Mouse (Mus musculus) left cerebral cortex, adult 11 months (tissue): ENCODE results near the gene Slc11a1.
"Not testable (repeated sequence)": the region's sequence is repeated elsewhere in the genome, so short reads cannot be mapped to it uniquely, and the experiment has no call there.

ENCODE experiments used
- DNase-seq: peaks from one replicate; pipeline ENCODE4 v3.0.0; 2022; ENCODE audit warnings: low spot score

Slc11a1 gene

GRCm38 (mm10) chr1:74387386-74387988, 12.5 kb downstream of the Slc11a1 start:
- no peak for DNase-seq

- DNase-seq = no peak
Measured at GRCm38 (mm10) chr1:74388398-74388920, 13.5 kb downstream of the Slc11a1 start.

GRCm38 (mm10) chr1:74389831-74390286, 14.9 kb downstream of the Slc11a1 start:
- no peak for DNase-seq

DNA sequence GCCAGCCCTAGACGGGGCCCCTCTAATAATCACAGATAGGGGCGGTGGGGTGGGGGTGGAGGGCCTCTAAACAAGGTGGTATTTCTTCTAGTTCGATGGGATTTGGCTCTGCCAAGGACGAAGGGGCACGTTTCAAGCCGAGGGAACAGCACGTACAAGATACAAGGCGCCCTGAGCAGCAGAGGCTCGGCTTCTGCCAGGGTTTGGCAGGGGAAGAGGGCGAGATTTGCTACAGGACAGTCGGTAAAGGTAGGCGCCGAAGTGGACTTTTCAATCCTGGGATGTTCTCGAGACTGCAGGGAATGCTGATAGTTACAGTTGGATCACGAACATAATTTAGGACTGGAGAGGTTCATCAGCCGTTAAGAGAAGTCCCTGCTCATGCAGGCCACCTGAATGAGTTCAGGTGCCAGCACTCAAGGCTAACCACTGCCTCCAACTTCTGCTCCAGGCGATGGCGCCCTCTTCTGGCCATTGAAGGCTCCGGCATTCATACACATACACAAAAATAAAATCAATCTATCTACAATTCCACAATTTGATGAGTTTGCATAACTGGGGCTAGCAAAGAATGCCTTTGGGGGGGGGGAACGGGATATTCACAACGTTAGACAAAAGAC, 15.4 kb downstream of the Slc11a1 start:
- DNase-seq = no peak

DNA sequence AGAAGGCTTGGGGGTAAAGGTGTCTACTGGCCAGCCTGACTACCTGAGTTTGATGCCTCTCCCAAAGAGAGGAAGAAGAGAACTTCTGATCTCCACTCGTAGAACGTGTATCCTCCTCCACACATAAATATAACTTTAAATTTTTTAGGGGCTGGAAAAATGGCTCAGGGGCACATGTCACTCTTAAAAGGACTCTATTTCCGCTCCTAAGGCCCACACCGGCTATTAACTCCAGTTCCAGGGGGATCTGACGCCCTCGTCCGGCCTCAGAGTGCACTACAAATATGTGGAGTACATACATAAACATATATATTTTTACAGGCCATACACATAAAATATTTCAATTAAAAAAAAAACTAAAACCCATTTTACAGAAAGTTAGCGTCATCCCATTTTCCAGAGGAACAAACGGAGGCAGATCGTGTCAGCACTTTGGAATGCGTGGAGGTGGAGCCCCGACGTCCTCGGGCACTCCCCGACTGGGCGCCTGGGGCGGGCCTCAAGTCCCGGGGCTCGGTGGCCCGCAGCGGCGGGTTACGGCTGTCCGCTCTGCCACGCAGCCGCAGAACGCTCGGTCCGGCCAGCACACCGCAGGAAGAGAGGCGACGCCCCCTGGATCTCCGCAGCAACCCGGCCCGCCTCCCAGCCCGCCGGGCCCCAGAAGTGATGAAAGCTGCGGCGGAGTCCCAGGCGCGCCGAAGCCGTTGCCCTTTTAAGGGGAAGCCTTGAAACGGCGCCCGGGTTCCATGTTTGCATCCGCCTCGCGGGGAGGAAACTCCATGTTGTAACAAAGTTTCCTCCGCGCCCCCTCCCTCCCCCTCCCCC, 16.1 kb downstream of the Slc11a1 start, which contains the start of gene Ctdsp1:
Ctdsp1 (plus strand) TSS at position 586 of the 825 bp plus-strand sequence.
- peak; percentile 91 for DNase-seq

- no peak for DNase-seq
Measured at GRCm38 (mm10) chr1:74391844-74392441, 16.9 kb downstream of the Slc11a1 start.

DNA sequence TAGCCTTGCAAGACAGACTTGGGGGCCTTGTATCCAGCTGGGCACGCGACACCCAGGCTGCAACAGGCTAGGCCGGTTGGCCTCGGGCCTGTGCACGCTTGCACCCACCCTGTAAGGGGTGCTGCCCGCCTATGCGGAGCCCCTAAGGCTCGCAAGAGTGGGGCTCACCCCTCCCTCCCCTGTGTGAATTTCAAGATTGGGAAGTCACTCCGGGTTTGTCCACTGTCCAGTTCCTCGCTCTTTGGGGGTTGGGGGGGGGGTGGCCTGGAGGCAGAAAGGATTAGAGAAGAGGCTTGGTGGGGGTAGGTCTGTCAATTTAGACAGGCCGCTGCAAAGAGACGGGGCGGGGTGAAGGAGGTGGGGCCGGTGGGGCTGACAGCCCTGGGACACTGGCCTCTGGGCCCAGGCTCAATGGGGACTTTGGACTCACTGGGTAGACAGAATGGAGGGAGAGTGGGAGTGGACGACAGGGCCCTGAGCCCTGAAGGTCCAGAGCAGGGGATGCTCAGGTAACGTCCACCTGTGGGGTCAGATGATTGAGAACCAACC, 17.5 kb downstream of the Slc11a1 start:
- DNase-seq = no peak

GRCm38 (mm10) chr1:74393010-74393409, 18.0 kb downstream of the Slc11a1 start:
- no peak for DNase-seq

DNA sequence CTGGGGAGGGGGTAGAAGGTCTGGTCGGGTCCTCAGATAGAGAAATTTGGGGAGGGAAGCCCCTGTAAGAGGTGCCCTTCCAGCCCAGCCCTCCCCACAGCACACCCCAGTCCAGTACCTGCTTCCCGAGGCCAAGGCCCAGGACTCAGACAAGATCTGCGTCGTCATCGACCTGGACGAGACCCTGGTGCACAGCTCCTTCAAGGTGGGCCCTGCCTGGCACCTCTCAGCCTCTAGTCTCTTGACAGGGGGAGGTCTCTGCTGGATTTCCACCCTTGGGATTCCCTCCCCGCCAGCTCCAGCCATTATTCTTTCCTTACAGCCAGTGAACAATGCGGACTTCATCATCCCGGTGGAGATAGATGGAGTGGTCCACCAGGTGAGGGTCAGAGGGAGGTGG, 18.7 kb downstream of the Slc11a1 start:
- no peak for DNase-seq

GRCm38 (mm10) chr1:74394311-74394710, 19.3 kb downstream of the Slc11a1 start:
- DNase-seq = no peak

DNA sequence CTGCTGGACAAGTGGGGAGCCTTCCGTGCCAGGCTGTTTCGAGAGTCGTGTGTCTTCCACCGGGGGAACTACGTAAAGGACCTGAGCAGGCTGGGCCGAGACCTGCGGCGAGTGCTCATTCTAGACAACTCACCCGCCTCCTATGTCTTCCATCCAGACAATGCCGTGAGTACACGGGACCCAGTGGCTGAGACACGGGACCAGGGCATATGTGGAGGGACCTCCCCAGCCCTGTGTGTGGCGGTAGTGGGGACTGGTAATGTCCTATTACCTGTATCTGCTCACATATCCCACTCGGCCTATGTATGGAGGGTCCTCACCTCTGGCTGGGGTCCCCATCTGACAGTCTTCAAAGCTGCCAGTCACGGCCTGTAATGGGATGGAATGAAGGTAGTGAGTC, 19.9 kb downstream of the Slc11a1 start:
- DNase-seq = no peak

DNA sequence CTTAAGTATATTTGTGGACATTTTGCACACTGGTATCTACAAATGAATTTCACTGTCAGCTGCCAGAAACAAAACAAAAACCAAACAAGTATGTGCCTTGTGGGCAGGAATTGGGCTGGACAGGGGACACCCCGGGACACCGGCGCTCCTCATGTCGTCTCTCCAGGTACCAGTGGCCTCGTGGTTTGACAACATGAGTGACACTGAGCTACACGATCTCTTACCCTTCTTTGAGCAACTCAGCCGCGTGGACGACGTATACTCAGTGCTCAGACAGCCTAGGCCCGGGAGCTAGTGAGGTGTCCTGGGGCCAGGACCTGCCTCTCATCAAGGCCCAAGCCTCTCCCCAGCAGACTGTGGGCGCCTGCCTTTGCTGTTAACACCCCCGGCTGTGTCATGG, 20.3 kb downstream of the Slc11a1 start:
- DNase-seq = no peak

DNA sequence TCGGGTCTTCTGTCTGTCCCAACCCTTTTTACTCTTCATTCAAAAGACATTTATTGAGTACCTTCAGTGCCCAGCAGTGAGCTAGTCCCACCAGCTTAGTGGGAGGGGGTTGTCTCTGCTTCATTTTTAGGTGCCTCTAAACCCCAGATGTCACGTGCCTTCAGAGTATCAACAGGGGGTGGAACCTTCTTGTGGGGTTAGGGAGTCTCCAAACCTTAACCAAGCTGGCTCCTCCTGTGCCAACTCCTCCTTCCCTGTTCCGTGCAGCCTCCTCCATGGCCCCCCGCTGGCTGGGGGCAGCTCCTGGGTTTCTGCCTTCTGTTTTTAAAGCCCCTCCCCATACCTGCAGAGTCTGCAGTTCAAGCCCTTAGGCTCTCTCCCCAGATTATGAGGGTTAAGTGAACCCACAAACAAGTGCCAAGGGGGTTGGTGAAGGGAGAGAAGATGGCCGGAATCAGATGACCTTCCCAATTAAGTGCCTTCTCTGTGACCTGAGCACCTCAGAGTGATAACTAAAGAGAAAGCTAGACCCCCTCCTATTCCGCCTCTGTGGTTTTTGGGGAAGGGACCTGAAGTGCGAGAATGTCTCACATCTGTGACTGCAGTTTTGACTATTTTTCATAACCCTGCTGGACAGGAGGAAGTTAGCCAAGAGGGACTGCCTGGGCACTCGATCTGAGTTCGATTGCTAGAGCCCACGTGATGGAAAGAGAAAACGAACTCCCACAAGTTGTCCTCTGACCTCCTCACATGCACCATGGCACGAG, 21.6 kb downstream of the Slc11a1 start:
- not testable (repeated sequence) for DNase-seq

GRCm38 (mm10) chr1:74397268-74397918, 22.4 kb downstream of the Slc11a1 start:
- peak; percentile 88 for DNase-seq

GRCm38 (mm10) chr1:74397919-74398451, 23.0 kb downstream of the Slc11a1 start:
- no peak for DNase-seq

DNA sequence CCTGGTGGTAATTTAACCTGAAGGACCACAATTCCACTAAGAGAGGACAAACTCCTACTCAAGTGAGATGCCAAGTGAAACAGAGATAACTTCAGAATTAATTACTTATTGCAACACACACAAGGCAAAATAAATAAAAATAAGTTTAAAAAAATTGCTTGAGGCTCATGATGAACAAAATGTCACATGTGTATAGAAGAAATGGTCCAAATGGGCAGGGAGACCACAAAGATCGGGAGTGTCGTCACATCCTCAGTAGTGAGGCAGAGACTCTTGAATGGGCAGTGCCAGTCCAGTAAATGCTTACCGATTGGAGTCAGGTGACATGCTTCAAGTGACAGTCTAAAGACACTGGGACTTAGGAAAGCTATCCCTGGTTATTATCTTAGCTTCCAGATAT, 25.5 kb downstream of the Slc11a1 start:
- DNase-seq = no peak

DNA sequence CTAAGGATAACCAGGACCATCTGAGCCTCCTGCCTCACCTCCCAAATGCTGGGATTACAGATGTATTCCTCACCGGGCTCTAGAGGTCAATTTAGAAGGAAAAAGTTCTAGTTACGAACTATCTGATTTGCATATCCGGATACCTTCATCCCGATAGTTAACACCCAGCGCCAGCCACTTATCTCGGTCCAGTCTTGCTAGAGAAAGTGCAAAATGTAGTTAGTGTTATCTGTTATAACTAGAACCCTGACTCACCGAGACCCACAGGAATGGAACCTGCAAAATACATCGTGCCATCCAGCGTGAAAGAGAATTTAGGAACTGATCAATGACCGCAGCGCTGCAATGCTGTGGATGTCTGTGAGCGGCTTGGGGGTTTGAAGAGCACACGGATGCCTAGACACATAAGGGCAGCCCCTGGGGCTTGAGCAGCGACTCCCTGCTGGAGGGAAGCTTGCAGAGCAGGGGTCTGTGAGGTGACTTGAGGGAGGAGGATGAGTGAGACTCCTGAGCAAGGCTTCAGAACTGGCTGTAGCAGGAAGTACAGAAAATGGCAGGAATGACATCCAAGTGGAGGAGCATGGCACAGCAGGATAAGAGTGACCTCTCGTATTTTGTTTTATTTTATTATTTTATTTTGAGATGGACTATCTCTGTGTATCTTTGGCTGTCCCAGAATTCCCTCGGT, 26.2 kb downstream of the Slc11a1 start:
- no peak for DNase-seq

- no peak for DNase-seq
Measured at GRCm38 (mm10) chr1:74404206-74404605, 29.2 kb downstream of the Slc11a1 start.

DNA sequence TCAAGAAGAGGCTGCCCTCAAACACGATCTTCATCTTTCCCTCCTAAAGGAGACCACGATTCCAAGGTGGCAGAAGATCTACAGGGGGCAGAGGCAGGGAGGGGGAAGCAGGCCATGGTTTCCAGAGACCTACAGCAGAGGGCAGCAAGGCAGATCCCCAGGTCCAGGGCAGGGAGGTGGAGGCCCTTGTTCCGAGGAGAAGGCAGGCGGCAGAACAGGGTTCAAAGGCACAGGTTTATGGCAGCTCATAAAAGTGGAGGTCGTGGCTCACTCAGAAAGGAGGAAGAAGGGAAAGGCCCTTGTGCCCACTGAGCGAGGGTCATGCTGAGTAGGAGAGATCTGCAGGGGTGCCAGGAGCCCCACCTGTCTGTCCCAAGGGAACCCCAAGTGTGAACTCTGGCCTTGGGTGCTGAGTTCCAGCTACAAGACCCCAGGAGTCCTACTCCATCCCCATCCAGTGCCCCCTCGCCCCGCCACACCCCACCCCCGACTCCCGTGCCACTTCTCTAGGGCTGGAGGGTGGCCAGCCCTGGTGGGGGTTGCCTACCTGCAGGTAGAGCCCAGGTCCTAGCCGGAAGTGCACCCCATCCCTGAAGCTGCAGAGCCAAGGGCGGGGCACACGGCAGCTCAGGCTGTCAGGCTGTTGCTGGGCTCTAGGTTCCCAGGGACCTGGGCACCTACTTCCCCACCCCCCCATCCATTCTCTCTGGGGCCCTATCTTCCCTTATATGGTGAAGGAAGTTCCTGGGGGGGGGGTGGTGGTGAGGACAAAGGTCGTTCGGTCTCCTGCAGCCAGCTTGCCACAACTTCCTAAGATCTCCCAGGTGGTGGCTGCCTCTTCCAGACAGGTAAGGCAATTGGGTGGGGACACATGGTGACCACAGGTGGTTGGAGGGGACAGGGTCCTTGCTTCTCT, 33.9 kb downstream of the Slc11a1 start, which contains the start of gene Vil1:
Vil1 (plus strand) TSS at position 788 of the 916 bp plus-strand sequence.
- DNase-seq = no peak
